Mouse (Mus musculus) embryo, embryonic 11 days (tissue): ENCODE data around the gene Kcnk4.

Experiments used
- DNase-seq: peaks from one replicate; pipeline ENCODE4 v3.0.0-alpha.2; 2015

Gene Kcnk4

DNA sequence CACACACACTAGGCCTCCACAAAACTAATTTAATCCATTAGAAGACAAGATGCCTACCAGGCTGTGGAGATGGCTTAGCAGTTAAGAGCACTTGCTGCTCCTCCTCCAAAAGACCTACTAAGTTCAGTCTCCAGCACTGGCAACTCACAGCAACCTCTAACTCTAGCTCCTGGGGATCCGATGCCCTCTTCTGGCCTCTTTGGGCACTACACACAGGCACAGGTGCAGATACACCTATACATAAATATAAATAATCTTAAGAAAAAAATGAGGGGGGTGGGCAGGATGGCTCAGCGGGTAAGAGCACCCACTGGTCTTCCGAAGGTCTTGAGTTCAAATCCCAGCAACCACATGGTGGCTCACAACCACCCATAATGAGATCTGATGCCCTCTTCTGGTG is 2.0 kb upstream of the Kcnk4 start:
- no peak for DNase-seq

DNA sequence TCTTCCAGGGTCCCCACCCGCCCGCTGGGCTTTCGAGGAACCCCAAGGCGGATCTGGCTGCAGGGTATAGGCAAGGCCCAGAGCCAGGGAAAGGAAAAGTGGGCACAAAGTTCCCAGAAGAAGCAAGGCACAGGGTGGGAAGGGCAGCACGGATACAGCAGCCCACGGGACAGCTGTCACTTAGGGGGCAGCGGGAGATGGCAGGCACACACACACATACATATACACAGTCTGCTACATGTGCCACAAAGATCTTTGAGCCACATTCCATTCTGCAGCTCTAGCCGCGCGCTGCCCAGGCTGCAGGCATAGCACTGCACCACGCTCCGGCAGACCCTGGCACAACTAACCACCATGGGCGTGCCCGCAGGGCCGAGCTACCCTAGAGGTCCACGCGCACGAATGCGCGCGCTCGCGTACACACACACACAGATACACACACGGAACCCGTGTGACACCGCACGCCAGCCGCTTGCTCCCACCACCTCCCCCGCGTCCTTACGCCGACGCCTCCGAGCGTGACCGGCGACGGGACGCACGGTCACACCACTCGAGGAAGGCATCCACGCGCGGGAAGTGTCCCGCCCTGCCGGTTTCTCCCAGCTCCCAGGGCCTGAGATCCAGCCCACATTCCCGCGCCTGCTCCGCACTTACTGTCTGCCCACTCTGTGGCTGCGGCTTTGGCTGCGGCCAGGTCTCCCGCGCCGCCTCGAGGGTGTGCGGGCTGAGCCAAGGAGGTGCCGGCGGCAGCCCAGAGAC is 700 bp downstream of the Kcnk4 start:
- no peak for DNase-seq

DNA sequence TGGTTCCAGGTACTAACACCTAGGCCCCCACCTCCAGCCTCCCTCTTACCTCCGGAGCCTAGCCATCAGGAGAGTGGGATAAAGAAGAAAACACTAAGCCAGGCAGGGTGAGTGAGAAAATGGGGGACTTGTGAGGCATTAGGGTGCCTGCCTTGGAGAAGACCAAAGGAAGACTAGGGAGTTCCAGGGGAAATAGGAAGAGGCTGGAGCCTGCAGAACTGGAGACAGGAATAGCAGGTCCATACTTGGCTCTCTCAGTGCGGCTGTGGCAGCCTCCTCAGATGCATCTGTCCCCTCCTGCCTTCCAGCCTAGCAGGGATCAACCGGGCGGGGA is 1.2 kb downstream of the Kcnk4 start:
- DNase-seq = no peak

DNA sequence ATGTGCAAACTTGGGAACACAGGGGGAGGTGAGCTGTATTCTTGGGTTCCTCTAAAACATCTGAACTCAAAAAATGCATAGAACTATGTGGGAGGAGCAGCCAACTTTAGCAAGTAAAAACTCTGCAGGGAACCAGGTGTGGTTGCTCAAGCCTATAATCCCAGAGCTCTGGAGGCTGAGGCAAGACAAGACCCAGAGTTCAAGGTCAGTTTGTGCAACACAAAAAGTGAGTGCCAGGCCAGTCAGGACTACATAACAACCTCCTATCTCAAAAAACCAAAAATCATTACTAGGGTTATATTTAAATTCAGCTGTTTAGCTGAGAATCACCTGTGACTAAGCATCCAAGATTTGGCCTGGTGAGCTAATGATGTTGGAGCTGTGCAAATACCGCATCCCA is 2.3 kb downstream of the Kcnk4 start:
- DNase-seq = no peak

DNA sequence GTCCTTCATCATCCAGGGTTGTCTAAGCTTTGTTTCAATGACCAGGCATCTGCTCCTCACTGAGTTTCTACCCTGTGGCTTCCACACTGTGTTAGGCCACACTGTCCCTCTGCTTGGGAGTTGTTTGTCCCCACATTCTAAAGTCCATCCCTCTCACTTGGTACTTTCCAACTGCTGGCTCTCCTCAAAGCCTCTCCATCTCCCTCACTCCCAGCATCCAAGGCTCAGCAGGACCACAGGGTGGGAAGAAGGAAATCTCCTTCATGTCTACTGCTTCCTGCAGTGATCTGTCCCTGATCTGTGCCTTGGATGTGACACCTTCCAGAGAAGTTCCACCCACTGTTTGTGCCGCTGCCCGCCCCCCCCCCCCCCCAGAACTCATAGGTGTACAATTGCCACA is 3.3 kb downstream of the Kcnk4 start:
- DNase-seq = no peak

DNA sequence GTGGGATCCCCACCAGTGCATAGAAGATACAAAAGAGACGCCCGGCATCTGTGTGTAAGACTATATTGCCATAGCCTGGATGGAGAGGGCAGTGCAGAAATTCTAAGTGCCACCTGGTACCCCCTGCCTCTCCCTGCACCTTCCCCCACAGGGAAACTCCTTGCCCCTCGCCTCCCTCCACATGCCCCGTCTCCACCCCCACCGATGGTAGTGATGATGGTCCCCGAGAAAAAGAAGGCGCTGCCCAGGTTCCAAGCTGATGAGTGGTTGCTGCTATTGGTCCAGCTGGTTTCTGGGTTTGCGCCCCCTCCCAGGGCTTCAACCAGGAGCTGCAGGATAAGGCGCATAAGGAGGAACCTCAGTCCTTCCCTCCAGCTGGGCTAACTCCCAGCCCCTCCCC is 6.2 kb downstream of the Kcnk4 start:
- DNase-seq = no peak

DNA sequence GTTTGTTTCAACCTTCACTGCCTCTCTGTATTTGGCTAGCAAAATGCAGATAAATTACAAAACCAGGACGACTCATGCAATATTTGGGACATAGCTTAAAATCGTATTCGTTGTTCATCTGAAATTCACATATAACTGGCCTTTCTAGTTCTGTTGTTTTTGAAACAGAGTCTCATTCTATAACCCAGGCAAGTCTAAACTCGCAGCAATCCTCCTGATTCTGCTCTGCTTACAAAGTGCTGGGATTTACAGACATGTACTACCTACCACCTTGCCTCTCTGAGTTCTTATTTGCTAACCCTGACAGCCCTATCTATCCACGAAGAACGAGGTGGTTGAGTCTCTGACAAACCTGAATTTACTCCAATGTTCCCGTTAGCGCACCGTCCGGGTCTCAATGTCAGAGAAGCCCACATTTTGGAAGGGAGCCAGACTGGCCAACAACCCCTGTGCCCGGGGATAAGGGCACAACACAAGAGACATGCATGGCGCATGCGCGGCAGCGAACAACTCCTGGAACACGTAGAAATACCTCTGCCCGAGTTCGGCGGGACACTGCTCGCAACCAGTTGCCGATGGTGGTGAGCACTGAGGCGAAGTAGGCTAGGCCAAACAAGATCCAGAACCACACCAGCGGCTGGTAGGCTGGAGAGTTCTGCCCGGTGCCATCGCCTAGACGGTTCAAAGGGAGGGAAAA is 7.6 kb downstream of the Kcnk4 start:
- peak; percentile 64 for DNase-seq

DNA sequence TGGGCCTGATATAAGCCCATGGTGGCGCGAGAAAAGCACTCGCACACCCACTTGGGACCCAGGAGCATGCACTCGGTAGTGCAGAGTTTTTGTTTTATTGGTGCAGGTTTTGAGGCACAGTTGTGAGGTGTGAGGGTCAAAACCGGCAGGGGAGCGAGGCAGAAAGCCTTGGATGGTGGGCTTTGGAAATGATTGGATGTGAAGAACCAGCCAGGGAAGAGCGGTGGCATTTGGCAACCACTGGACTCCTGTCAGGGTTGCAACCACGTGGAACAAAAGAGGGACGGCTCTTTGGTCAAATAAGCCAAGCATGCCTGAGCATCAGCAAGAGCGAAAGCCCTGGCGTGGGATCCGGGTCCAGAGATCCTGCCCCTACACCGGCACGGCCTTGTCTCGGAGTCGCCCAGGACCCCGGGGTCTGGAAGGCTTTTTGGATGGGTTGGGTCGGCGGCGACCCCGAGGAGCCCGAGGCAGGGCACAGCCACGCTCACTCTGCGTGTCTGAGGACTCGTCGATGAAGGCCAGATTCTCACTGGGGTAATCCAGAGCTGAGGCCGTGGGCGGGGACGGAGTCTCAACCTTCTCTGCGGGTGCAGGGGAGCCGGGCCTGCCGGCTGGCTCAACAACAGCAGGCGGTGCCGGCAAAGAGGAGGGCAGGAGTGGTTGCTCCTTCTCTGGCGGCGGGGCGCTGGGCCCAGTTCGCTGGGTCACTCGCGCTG is 8.5 kb downstream of the Kcnk4 start:
- no peak for DNase-seq

DNA sequence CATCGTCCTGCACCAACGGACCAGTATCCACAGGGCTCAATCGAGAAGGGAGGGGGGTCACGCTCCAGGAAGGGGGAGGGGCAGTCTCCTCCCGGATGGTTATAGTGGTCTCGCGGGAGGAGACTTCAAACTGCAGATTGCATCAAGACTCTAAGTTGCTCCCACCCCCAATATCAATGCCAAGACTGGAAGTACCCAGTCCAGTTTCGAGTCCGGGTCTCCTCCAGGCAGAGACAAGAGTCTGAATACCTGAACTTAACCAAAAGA is 9.1 kb downstream of the Kcnk4 start, which contains the start of gene Catsperz:
Gene Catsperz (minus strand): TSS at position 74 of the 267 bp plus-strand sequence.
- DNase-seq = no peak

DNA sequence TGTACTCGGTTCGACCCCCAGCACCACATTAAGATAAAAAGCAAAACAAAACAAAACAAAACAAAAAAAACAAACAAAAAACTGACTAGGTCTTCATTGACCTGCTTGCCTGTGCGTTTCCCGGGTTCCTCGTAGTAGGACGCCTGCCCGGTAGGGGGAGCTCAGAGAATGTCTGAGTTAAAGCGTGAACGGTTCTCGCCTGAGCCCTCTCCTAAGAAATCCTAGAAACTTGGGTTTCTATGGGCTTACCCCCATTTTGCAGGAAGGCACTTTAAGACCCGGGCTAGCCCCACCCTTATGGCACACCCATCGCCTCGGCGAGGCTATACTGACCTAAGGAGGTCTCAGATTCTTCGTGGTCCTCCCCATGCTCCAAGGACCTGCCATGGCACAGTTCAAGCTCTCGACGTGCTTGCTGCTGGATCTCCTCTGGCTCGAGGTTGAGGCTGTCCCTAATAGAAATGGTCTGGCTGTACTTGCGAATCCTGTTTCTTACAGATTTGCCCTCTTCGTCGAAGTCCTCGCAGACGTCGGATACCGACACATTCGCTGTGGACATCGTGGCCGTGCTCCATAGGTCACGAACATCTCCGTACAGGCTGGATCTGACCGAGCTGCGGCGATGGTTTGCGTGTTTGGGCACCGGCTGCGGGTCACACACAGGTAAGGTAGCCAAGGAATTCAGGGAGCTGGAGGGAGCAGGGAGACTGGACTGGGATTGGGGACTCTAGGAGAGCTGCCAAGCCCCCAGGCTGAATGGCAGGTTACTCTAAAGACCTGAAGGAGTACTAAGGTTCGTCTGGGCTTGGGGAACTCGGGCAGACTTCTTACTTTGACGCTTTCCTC is 9.6 kb downstream of the Kcnk4 start:
- DNase-seq = peak; percentile 90

DNA sequence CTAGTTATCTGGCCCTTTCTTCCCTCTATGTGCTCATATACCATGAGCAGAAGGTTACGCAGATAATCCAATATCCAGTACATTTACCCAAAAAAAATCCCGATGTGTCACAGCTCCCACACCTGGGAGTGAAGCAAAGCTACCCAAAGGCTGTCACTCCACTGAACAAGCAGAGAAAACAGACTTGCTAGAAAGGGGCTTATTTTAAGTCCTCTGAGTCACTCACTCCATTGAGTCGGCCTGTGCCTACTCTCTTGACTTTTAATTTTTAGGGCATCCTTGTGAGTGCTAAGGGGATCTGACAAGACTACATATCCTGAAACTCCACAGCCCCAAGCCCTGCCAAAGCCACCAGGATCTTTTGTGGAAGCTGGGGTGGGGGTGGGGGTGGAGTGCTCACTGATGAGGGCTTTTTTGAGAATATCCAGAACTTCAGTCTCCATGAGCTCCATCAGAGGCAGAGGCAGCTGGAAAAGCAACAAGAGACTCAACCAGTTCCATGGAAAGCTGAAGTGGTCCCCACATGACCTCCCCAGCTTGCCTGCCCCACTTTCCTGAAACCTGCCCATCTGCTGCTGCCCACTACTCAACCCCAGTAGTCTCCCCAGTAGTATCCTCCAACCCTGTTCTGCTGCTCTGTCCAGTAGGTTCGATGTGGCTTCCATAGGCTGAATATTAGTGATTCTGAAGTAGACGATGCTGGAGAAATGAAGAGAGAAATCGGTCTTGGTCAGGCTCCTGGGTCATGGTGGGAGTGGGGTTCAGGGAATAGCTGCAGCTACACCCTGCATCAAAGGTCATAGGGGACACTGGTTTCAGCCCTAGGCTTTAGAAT is 11.2 kb downstream of the Kcnk4 start:
- DNase-seq = no peak

DNA sequence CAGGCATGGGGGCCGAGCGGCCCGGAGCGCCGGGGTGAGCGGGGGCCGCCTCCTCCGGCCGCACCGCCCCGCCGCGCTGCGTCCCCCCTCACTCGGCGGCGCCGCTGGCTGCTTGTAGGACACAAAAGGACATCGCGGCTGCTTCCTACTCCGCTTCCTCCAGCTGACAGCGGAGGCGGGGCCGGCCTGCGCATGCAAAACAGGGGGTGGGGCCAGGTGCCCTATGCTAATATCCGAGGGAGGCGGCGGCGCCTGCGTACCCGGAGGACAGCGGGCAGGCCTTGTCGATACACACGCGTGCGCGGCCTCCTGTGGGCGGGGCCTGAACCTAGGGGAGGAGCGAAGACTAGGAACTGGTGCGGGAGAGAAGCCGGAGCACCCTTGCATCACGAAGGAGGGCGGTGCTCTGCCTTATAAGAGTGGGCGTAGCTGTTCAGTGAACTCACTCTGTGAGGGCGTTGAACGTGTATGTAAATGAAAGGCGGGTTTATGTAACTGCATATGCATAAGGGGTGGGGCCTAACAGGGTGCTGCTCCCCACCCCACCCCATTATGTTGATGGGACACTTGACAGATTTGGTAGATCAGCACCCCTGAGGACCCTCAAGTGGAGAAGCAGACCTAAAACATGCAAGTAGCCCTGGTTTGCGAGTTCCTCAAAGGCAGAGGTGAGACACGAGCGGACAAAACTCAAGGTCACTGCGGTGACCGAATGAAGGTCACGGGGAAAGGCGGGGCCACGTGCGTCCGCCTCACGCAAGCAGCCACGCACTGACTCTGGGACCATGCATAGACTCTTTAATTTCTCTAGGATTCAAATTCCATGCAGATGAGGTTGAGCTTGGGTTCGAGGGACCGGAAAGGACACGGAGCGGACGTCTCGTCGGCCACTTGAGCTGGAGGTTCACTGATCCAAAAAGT is 12.4 kb downstream of the Kcnk4 start, which contains the start of gene Esrra:
Gene Esrra (minus strand): TSS at position 167 of the 921 bp plus-strand sequence.
- DNase-seq = peak; percentile 100

DNA sequence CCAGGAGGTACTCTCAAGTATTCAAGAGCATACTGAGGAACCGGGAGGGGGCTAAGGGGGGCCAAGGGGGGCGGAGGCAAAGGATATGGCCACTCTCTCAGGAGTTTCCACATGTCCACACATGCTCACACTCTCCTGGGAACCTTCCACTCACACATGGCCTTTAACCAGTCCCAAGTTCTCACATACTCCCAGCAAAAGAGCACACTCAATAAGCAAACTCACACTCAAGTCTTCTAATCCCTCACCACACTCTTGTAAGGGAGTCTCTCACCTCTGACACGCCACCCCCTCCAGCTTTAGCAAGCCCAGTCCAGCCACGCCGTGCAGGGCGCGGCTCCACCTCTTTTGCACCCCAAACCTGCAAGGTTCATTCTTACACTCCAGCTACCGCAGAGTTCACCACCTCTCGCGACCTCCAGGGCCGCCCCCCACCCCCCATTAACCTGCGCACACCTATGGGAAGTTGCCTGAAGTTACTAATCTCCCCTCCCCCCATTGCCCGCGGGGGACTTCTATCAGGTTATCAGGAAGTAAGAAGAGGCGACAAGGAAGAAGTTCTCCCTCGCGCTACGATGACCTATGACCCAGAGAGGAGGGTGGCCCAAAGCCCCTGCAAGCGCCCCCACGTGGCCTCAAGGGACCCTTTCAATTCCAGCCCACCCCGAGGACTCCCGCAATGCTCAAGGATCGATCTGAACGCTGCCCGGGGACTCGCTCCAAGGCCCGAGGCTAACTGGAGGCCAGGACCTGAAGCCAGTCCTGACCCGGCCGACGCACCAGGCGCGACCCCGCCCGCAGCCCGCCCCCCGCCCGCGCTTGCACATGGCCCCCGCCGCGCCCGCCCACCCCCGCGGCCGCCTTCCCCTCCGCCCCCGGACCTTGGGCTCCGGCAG is 13.3 kb downstream of the Kcnk4 start:
- DNase-seq = peak; percentile 70

DNA sequence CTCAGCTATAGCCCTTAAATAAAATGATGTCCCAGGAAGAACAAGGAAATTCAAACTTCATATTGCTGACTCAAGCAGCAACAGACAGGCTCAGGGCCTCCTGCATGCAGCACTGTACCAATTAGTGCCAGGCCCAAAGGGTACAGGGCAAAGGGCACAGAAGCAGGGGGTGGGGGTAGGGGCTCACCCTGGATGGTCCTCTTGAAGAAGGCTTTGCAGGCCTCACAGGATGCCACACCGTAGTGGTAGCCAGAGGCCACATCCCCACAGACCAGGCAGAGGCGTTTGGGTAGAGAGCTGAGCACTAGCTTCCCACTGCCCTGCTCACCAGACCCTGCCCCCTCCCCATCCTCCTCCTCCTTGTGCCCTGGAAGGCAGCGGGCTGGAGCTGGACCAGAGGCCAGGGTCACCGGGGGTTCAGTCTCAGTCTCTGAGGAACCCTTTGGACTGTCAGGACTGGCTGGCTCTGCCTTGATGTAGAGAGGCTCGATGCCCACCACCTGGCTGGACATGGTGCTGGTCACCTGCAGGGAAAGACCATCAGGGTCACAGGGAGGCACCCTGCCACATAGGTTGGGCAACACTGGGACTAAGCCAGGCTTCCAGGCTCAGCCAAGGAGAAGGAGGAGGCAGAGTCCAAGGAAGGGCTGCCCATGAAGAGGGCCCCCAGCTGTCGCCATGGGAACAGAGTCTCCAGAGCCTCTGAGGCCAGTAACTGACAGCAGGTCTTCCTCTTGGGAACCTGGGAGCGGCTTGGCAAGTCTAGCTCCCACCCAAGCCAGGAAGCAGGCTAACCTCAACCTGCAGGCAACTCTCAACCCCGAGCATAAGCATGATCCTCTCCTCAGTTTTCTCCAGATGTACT is 14.2 kb downstream of the Kcnk4 start:
- peak; percentile 43 for DNase-seq

DNA sequence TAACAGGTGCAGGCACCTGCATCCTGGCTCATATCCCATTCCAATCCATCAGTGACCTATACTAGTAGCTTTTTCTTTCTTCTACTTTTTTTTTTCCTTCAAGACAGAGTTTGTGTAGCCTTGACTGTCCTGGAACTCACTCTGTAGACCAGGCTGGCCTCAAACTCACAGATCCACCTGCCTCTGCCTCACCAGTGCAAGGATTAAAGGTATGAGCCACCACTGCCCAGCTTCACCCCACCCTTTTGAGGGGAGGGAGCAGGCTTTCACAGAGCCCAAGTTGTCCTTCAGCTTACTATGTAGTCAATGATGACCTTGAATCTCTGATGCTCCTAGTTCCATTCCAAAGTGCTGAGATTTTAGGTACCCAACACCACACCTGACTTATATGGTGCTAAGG is 14.9 kb downstream of the Kcnk4 start:
- DNase-seq = no peak

DNA sequence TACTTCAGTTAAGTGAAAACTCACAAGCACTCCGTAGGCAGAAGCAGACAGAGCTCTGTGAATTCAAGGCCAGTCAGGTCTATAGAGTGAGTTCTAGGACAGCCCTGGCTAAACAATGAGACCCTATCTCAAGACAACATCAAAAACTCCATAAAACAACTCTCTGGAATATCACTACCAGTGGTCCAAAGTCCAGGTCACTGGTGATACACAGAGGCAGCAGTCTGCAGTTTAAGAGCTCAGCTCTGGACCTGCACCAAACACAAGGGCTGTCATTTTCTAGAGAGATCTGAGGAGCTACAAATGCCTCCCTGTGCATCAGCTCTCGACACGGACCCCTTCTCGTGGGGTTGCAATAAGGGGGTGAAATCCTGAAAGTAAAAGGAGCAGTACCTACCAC is 16.0 kb downstream of the Kcnk4 start:
- no peak for DNase-seq

DNA sequence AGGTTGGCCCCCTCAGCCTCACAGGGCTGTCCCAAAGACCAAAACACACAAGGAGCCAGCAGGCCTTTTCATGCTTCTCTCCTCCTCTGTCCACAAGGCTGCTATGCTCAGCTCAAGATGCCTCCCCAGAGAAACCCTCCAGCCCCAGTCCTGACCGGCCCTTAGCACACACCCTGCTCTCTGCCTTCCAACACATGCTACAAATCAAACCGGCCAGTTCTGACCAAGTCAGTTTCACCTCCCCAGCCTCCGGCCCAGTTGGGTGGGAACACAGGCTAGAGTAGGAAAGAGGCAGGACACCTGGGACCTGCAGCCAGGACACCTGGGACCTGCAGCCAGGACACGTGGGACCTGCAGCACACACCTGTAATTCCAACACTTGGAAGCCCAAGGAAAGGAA is 17.8 kb downstream of the Kcnk4 start:
- DNase-seq = no peak

DNA sequence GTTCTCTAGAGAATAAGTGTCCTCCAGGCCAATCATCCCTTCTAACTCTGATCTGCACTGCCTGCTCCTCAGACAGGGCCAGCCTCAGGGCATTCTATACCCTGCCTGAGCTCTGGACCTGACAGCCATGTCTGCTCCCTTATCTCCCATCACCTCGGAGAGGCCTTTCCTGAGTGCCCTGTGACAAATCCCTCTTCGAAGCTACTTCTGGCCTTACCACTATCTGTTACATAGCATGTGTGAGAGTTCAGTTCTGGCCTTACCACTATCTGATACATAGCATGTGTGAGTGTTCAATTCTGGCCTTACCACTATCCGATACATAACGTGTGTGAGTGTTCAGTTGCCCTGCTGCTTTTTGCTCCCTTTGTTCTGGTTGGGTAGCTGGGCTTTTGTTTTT is 19.0 kb downstream of the Kcnk4 start:
- DNase-seq = no peak

DNA sequence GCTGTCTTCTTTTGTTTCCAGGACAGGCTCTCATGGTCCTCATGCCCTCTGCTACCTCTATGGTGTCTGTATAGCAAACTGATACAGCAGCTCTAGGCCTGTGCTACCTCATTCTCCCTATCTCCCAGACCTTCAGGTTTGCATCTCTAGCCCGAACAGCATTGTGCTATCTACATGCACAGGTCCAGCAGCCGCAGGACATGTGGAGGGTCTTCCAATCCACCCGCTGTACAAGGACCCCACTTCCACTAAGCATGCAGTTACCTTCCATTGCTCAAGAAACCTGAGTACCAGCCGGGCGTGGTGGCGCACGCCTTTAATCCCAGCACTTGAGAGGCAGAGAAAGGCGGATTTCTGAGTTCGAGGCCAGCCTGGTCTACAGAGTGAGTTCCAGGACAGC is 19.8 kb downstream of the Kcnk4 start:
- no peak for DNase-seq
